In genomic region chr17:47682836-47683235, GRCm38 (mm10) we compare ENCODE assay signal across 1 mouse cellular context.
TF ChIP-seq lines count a peak whose summit lies in the region.

No protein-coding gene starts in this region.

TF ChIP-seq in MEL, 35 proteins besides CTCF, POLR2A, EP300 and RAD21:
- TF ChIP-seq USF2 (IDR thresholded peaks at IDR 0.05; ENCODE audit: borderline replicate concordance in 1 of 2, insufficient read depth in 1 of 2, low read depth in 1 of 2, low read length in 2 of 2) = no peak
- TF ChIP-seq KAT2A (conservative IDR thresholded peaks at IDR 0.05; ENCODE audit: low read depth, low read length) = no peak
- no peak for TF ChIP-seq SMC3 (IDR thresholded peaks at IDR 0.05; ENCODE audit: low read depth, low read length)
- TF ChIP-seq ELF1 (IDR thresholded peaks at IDR 0.05; ENCODE audit: low read depth, low read length) = no peak
- no peak for TF ChIP-seq BHLHE40 (IDR thresholded peaks at IDR 0.05; ENCODE audit: borderline replicate concordance, low read depth, low read length)
- TF ChIP-seq MYC (IDR thresholded peaks at IDR 0.05; ENCODE audit: low read depth, low read length) = no peak
- TF ChIP-seq UBTF (IDR thresholded peaks at IDR 0.05; ENCODE audit: borderline replicate concordance, insufficient read depth, low read depth, low read length) = no peak
- no peak for TF ChIP-seq TBP (IDR thresholded peaks at IDR 0.05; ENCODE audit: low read depth, low read length)
- TF ChIP-seq ZC3H11A (IDR thresholded peaks at IDR 0.05; ENCODE audit: low read depth, low read length) = no peak
- no peak for TF ChIP-seq GABPA (IDR thresholded peaks at IDR 0.05; ENCODE audit: low read depth, low read length)
- TF ChIP-seq ETS1 (IDR thresholded peaks at IDR 0.05; ENCODE audit: low read depth, low read length) = no peak
- no peak for TF ChIP-seq MYB (IDR thresholded peaks at IDR 0.05; ENCODE audit: low read depth, low read length)
- TF ChIP-seq ZNF384 (IDR thresholded peaks at IDR 0.05; ENCODE audit: low read depth, low read length) = no peak
